ENCODE assay signal across 12 mouse cellular contexts in the genomic region with DNA sequence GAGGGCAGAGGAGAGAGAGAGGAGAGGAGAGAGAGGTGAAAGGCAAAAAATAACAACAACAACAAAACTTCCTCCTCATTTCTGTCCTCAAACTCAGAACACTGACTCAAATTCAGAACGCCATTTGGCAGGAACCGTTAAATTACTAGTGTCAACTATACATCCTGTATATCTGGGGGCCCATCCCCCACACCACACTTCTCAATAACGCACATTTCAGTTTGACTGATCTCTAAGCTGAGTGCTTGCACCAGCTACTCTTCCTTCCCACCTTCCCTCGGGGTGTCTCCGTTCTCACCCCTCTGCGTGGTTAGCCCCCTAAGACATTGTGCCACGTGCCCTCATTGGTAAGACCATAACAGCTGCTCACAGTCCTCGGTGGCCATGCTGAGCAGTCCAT. TPM values are rescaled to one million over a fixed set of nuclear protein-coding genes. Genes with fewer than 3 reads are reported as not detected.
DNase-seq lines count a peak whose midpoint lies in the region; ATAC-seq and TF ChIP-seq lines count a peak whose summit lies in the region.
"Had no signal": no experiment of that assay in that cellular context is flagged by ENCODE, and none has a peak within 500 bp of the region (broad histone marks: within the 10 kb centered on the region; RNA-seq: fewer than 3 reads in every experiment).

No protein-coding gene starts in this region.

- no peak for ATAC-seq in liver, embryonic 13.5 days (ENCODE audit: low read depth)
- ATAC-seq in liver, embryonic 11.5 days (replicated peaks; ENCODE audit: low FRiP score), result no peak
- ATAC-seq in liver, postnatal 0 days, result no peak

- H3K36me3 ChIP-seq in liver, embryonic 13.5 days, result no peaks in the 10 kb centered on the region
- H3K36me3 ChIP-seq in liver, embryonic 11.5 days (ENCODE audit: control insufficient read depth, insufficient read depth, low read length), result no peaks in the 10 kb centered on the region
- peaks cover 29 to 55% of the 10 kb centered on the region in 2 experiments for H3K36me3 ChIP-seq in CH12.LX (replicated peaks in 1 of 2; ENCODE audit: control insufficient read depth in 1 of 2, insufficient read depth in 1 of 2, low read length in 1 of 2)
- H3K36me3 ChIP-seq in liver, postnatal 0 days (replicated peaks; ENCODE audit: insufficient read depth, low read length), result no peaks in the 10 kb centered on the region
- H3K36me3 ChIP-seq in thymus, adult 2 months (ENCODE audit: control insufficient read depth, insufficient read depth, low read length), result peaks cover 5% of the 10 kb centered on the region
- H3K36me3 ChIP-seq: neural tube, embryonic 12.5 days had no signal

- dilution Hi-C loops in CH12.LX (cut with MboI; ENCODE audit: extremely low pct_ligation_motif_present, extremely low pct_unique_long_range_greater_than_20kb, low sequenced_read_pairs), result no loop called here

- peaks cover 62% of the 10 kb centered on the region for H3K79me2 ChIP-seq in CH12.LX (replicated peaks; ENCODE audit: control insufficient read depth, extremely low read depth, insufficient read depth, poor library complexity, severe bottlenecking)

- 0 out of 2 replicates have a peak overlapping the region, but pooled peaks have one; percentile 19 for H3K4me2 ChIP-seq in liver, embryonic 13.5 days
- H3K4me2 ChIP-seq in liver, embryonic 11.5 days, result no peak overlapping the region; the same call in none of the 2 replicates
- peak overlapping the region; percentile 73 for H3K4me2 ChIP-seq in CH12.LX (ENCODE audit: insufficient read depth, low read depth, poor library complexity, severe bottlenecking)
- peak overlapping the region; percentile 40 for H3K4me2 ChIP-seq in liver, postnatal 0 days (ENCODE audit: low read depth, low read length)
- H3K4me2 ChIP-seq: neural tube, embryonic 12.5 days had no signal

- no peak overlapping the region for H3K27ac ChIP-seq in liver, embryonic 13.5 days
- no peak overlapping the region for H3K27ac ChIP-seq in liver, embryonic 11.5 days (ENCODE audit: low read depth, low read length)
- H3K27ac ChIP-seq in CH12.LX (ENCODE audit: insufficient read depth, low read depth), result peak overlapping the region; percentile 74
- H3K27ac ChIP-seq in liver, postnatal 0 days (ENCODE audit: low read depth), result peak overlapping the region; percentile 24; the same call in 1 of the 2 replicates
- H3K27ac ChIP-seq in thymus, adult 2 months (ENCODE audit: control insufficient read depth, insufficient read depth, low read length), result peak overlapping the region; percentile 90
- H3K27ac ChIP-seq: neural tube, embryonic 12.5 days had no signal

- no peak overlapping the region for H3K4me3 ChIP-seq in liver, embryonic 13.5 days (replicated peaks)
- H3K4me3 ChIP-seq in liver, embryonic 11.5 days (ENCODE audit: low read depth, low read length), result no peak overlapping the region
- H3K4me3 ChIP-seq in CH12.LX (replicated peaks in 1 of 3; ENCODE audit: low read depth in 2 of 3, low read length in 2 of 3, poor library complexity in 1 of 3), result peak overlapping the region; percentile 80 to 99 (median 94)
- H3K4me3 ChIP-seq in liver, postnatal 0 days (ENCODE audit: low read depth, low read length), result no peak overlapping the region
- peak overlapping the region; percentile 54 for H3K4me3 ChIP-seq in thymus, adult 2 months (ENCODE audit: control insufficient read depth, insufficient read depth, low read length)
- H3K4me3 ChIP-seq: neural tube, embryonic 12.5 days had no signal

- H3K9me3 ChIP-seq in liver, embryonic 13.5 days (replicated peaks), result no peaks in the 10 kb centered on the region
- H3K9me3 ChIP-seq in liver, embryonic 11.5 days (ENCODE audit: control insufficient read depth, low read length), result no peaks in the 10 kb centered on the region
- H3K9me3 ChIP-seq in CH12.LX (replicated peaks; ENCODE audit: low read length), result no peaks in the 10 kb centered on the region
- H3K9me3 ChIP-seq in liver, postnatal 0 days (ENCODE audit: low read length), result no peaks in the 10 kb centered on the region
- H3K9me3 ChIP-seq: neural tube, embryonic 12.5 days had no signal

- DNase-seq in liver, embryonic 13.5 days, result no peak
- DNase-seq in liver, embryonic 11.5 days (ENCODE audit: low spot score), result no peak
- peak; percentile 64 for DNase-seq in CH12.LX (ENCODE audit: extremely low read depth)
- no peak for DNase-seq in liver, postnatal 0 days
- DNase-seq in thymus, adult 2 months, result peak; percentile 88
- DNase-seq in MN1 (ENCODE audit: low spot score), result no peak
- no peak for DNase-seq in layer of hippocampus, adult 11-12 months (ENCODE audit: low spot score)
- no peak for DNase-seq in adrenal gland, adult 2 months
- DNase-seq: gastrocnemius, postnatal 14 days; heart, postnatal 10 days; kidney, adult 18-20 months had no signal

- in situ Hi-C loops in CH12.LX (cut with MboI; ENCODE audit: low pct_ligation_motif_present, low pct_unique_long_range_greater_than_20kb, low sequenced_read_pairs), result loop anchor here (10.0 kb wide), 1 partner anchor 205 kb away; no protein-coding TSS in a partner anchor

- peaks cover 9% of the 10 kb centered on the region for H3K4me1 ChIP-seq in liver, embryonic 13.5 days (replicated peaks)
- no peaks in the 10 kb centered on the region for H3K4me1 ChIP-seq in liver, embryonic 11.5 days (replicated peaks; ENCODE audit: control insufficient read depth, insufficient read depth, low read length)
- H3K4me1 ChIP-seq in CH12.LX (ENCODE audit: control insufficient read depth in 1 of 2, insufficient read depth in 2 of 2), result peaks cover 27 to 53% of the 10 kb centered on the region in 2 experiments
- peaks cover 9% of the 10 kb centered on the region for H3K4me1 ChIP-seq in liver, postnatal 0 days (ENCODE audit: insufficient read depth)
- H3K4me1 ChIP-seq in thymus, adult 2 months (replicated peaks; ENCODE audit: control insufficient read depth, insufficient read depth, low read length), result peaks cover 59% of the 10 kb centered on the region
- H3K4me1 ChIP-seq: neural tube, embryonic 12.5 days had no signal

- TF ChIP-seq CTCF in CH12.LX (conservative IDR thresholded peaks at IDR 0.05 in 1 of 2, IDR thresholded peaks at IDR 0.05 in 1 of 2; ENCODE audit: low read depth in 2 of 2, low read length in 2 of 2), result no peak
- no peak for TF ChIP-seq CTCF in liver, postnatal 0 days (IDR thresholded peaks at IDR 0.05; ENCODE audit: low read depth)
- no peak for TF ChIP-seq CTCF in thymus, adult 2 months (IDR thresholded peaks at IDR 0.05; ENCODE audit: borderline replicate concordance, control insufficient read depth, extremely low read depth, insufficient read depth, low read length, poor library complexity)

- no peak for TF ChIP-seq RAD21 in CH12.LX (IDR thresholded peaks at IDR 0.05; ENCODE audit: low read depth, low read length)

- peak; percentile 43; the same call in 1 of the 2 replicates for TF ChIP-seq EP300 in CH12.LX (IDR thresholded peaks at IDR 0.05; ENCODE audit: low read length)
- TF ChIP-seq EP300 in liver, postnatal 0 days (IDR thresholded peaks at IDR 0.05; ENCODE audit: low read depth), result no peak

- H3K9ac ChIP-seq in liver, embryonic 13.5 days, result no peak overlapping the region
- no peak overlapping the region for H3K9ac ChIP-seq in liver, embryonic 11.5 days (ENCODE audit: low read depth, low read length)
- H3K9ac ChIP-seq in CH12.LX (ENCODE audit: insufficient read depth, low read depth), result peak overlapping the region; percentile 95
- peak overlapping the region; percentile 21; the same call in 1 of the 2 replicates for H3K9ac ChIP-seq in liver, postnatal 0 days (replicated peaks)
- H3K9ac ChIP-seq: neural tube, embryonic 12.5 days had no signal

- TF ChIP-seq POLR2A in CH12.LX (IDR thresholded peaks at IDR 0.05; ENCODE audit: low read depth, low read length), result no peak
- no peak for TF ChIP-seq POLR2A in thymus, adult 2 months (IDR thresholded peaks at IDR 0.05; ENCODE audit: control insufficient read depth, extremely low read depth, insufficient read depth, low read length, poor library complexity)

- WGBS in liver, embryonic 13.5 days (ENCODE audit: insufficient replicate concordance), result 28% methylated on average over 8 of the region's 8 CpGs
- 58% methylated on average over 8 of the region's 8 CpGs for WGBS in liver, embryonic 11.5 days
- WGBS in liver, postnatal 0 days (ENCODE audit: insufficient replicate concordance), result 34% methylated on average over 8 of the region's 8 CpGs
- WGBS in thymus, adult 2 months, result 3% methylated on average over 8 of the region's 8 CpGs

- no peaks in the 10 kb centered on the region for H3K27me3 ChIP-seq in liver, embryonic 13.5 days
- no peaks in the 10 kb centered on the region for H3K27me3 ChIP-seq in liver, embryonic 11.5 days (replicated peaks; ENCODE audit: control insufficient read depth, insufficient read depth, low read length)
- no peaks in the 10 kb centered on the region for H3K27me3 ChIP-seq in CH12.LX (replicated peaks)
- H3K27me3 ChIP-seq in liver, postnatal 0 days (ENCODE audit: insufficient read depth, low read length), result no peaks in the 10 kb centered on the region
- H3K27me3 ChIP-seq in thymus, adult 2 months (ENCODE audit: control insufficient read depth, insufficient read depth, low read length), result no peaks in the 10 kb centered on the region
- H3K27me3 ChIP-seq: neural tube, embryonic 12.5 days had no signal

RNA-seq across cellular contexts. Expression of a gene that starts 8.1 kb away (rescaled TPM):
- 0.23 and 0.30 TPM in 2 replicates for polyA plus RNA-seq in liver, embryonic 13.5 days (2015; fragmentation: Nextera tagmentation; extraction: Ambion mirVana)
- polyA plus RNA-seq in liver, embryonic 11.5 days (2014; fragmentation: Nextera tagmentation; extraction: Ambion mirVana), result 0.53 and 0.62 TPM in 2 replicates
- 31.1 and 44.7 TPM in 2 replicates for total RNA-seq in CH12.LX (2012; rRNA removed)
- total RNA-seq in CH12.LX (2014; rRNA removed), result 19.4 and 24.4 TPM in 2 replicates
- polyA plus RNA-seq in CH12.LX (2012; ENCODE audit: insufficient read length, low read depth), result 50.9 and 62.1 TPM in 2 replicates
- 0.26 and 0.34 TPM in 2 replicates for polyA plus RNA-seq in liver, postnatal 0 days (2015; fragmentation: Nextera tagmentation; extraction: Ambion mirVana)
- polyA plus RNA-seq in thymus, adult 2 months (2012; rRNA removed), result 256 and 265 TPM in 2 replicates
- under 1 TPM; 0.26 to 0.59 TPM for total RNA-seq in adrenal gland, adult 2 months (2021)
- 1.3 TPM in 2 replicates for polyA plus RNA-seq in adrenal gland, adult 2 months (2012; rRNA removed)
- polyA plus RNA-seq: neural tube, embryonic 12.5 days had no signal

RNA-seq across cellular contexts. Expression of a gene that starts 30.7 kb away (rescaled TPM):
- polyA plus RNA-seq in liver, embryonic 13.5 days (2015; fragmentation: Nextera tagmentation; extraction: Ambion mirVana), result 69.5 and 76.9 TPM in 2 replicates
- polyA plus RNA-seq in liver, embryonic 11.5 days (2014; fragmentation: Nextera tagmentation; extraction: Ambion mirVana), result 111 and 125 TPM in 2 replicates
- total RNA-seq in CH12.LX (2012; rRNA removed), result 78.0 and 90.6 TPM in 2 replicates
- total RNA-seq in CH12.LX (2014; rRNA removed), result 111 and 128 TPM in 2 replicates
- polyA plus RNA-seq in CH12.LX (2012; ENCODE audit: insufficient read length, low read depth), result 68.3 and 78.0 TPM in 2 replicates
- polyA plus RNA-seq in liver, postnatal 0 days (2015; fragmentation: Nextera tagmentation; extraction: Ambion mirVana), result 29.8 and 30.4 TPM in 2 replicates
- 124 and 126 TPM in 2 replicates for polyA plus RNA-seq in thymus, adult 2 months (2012; rRNA removed)
- 10 to 100 TPM; 11.0 to 13.0 TPM for total RNA-seq in adrenal gland, adult 2 months (2021)
- 8.1 and 9.4 TPM in 2 replicates for polyA plus RNA-seq in adrenal gland, adult 2 months (2012; rRNA removed)

RNA-seq across cellular contexts. Expression of a gene that starts 51.2 kb away (rescaled TPM):
- polyA plus RNA-seq in liver, embryonic 13.5 days (2015; fragmentation: Nextera tagmentation; extraction: Ambion mirVana), result 0.71 and 0.83 TPM in 2 replicates
- 2.2 and 2.5 TPM in 2 replicates for polyA plus RNA-seq in liver, embryonic 11.5 days (2014; fragmentation: Nextera tagmentation; extraction: Ambion mirVana)
- total RNA-seq in CH12.LX (2012; rRNA removed) (3.1 and 3.5 TPM in 2 replicates), CH12.LX (2014; rRNA removed) (2.5 TPM in 2 replicates)
- 3.0 and 3.5 TPM in 2 replicates for polyA plus RNA-seq in CH12.LX (2012; ENCODE audit: insufficient read length, low read depth)
- polyA plus RNA-seq in liver, postnatal 0 days (2015; fragmentation: Nextera tagmentation; extraction: Ambion mirVana), result 0.69 TPM in 2 replicates
- polyA plus RNA-seq in thymus, adult 2 months (2012; rRNA removed), result 2.8 and 2.9 TPM in 2 replicates
- 10 to 100 TPM in 1 of 2 experiments, 1 to 10 TPM in 1; 4.1 to 14.3 TPM for total RNA-seq in adrenal gland, adult 2 months (2021)
- polyA plus RNA-seq in adrenal gland, adult 2 months (2012; rRNA removed), result 10.2 and 12.4 TPM in 2 replicates

RNA-seq across cellular contexts. Expression of a gene that starts 57.5 kb away (rescaled TPM):
- polyA plus RNA-seq in liver, embryonic 13.5 days (2015; fragmentation: Nextera tagmentation; extraction: Ambion mirVana), result 0.13 and 0.15 TPM in 2 replicates
- 0.23 and 0.34 TPM in 2 replicates for polyA plus RNA-seq in liver, embryonic 11.5 days (2014; fragmentation: Nextera tagmentation; extraction: Ambion mirVana)
- total RNA-seq in CH12.LX (2012; rRNA removed) (16.2 and 27.7 TPM in 2 replicates), CH12.LX (2014; rRNA removed) (2.0 and 3.1 TPM in 2 replicates)
- 14.4 and 14.6 TPM in 2 replicates for polyA plus RNA-seq in CH12.LX (2012; ENCODE audit: insufficient read length, low read depth)
- polyA plus RNA-seq in liver, postnatal 0 days (2015; fragmentation: Nextera tagmentation; extraction: Ambion mirVana), result 0.22 and 0.36 TPM in 2 replicates
- 3.3 and 4.0 TPM in 2 replicates for polyA plus RNA-seq in thymus, adult 2 months (2012; rRNA removed)
- 10 to 100 TPM in 1 of 2 experiments, 1 to 10 TPM in 1; 3.6 to 10.0 TPM for total RNA-seq in adrenal gland, adult 2 months (2021)
- polyA plus RNA-seq in adrenal gland, adult 2 months (2012; rRNA removed), result 1.7 and 2.2 TPM in 2 replicates

Comparison
In these comparisons a context has a peak if more than half of its experiments do, and no peak if none do; other contexts are left out.
1. H3K27ac ChIP-seq: peak in CH12.LX (single experiment), liver, postnatal 0 days (single experiment) and thymus, adult 2 months (single experiment); none in liver, embryonic 13.5 days (single experiment) and liver, embryonic 11.5 days (single experiment).
2. H3K9ac ChIP-seq: peak in CH12.LX (single experiment) and liver, postnatal 0 days (single experiment); none in liver, embryonic 13.5 days (single experiment) and liver, embryonic 11.5 days (single experiment).
3. DNase-seq: peak in CH12.LX (single experiment) and thymus, adult 2 months (single experiment); none in liver, embryonic 13.5 days (single experiment), liver, embryonic 11.5 days (single experiment), liver, postnatal 0 days (single experiment), MN1 (single experiment), layer of hippocampus, adult 11-12 months (single experiment) and adrenal gland, adult 2 months (single experiment).
4. H3K4me3 ChIP-seq: peak in CH12.LX (3 of 3) and thymus, adult 2 months (single experiment); none in liver, embryonic 13.5 days (single experiment), liver, embryonic 11.5 days (single experiment) and liver, postnatal 0 days (single experiment).
5. RNA of a gene that starts 8.1 kb away (polyA plus RNA-seq): 256 to 265 TPM in thymus, adult 2 months and 50.9 to 62.1 TPM in CH12.LX; 1.3 TPM in adrenal gland, adult 2 months, 0.53 to 0.62 TPM in liver, embryonic 11.5 days, 0.26 to 0.34 TPM in liver, postnatal 0 days and 0.23 to 0.30 TPM in liver, embryonic 13.5 days; every median in the first group is over 10 times any median in the second.